Comparison of ENCODE assay signal across 28 mouse cellular contexts in the genomic region with DNA sequence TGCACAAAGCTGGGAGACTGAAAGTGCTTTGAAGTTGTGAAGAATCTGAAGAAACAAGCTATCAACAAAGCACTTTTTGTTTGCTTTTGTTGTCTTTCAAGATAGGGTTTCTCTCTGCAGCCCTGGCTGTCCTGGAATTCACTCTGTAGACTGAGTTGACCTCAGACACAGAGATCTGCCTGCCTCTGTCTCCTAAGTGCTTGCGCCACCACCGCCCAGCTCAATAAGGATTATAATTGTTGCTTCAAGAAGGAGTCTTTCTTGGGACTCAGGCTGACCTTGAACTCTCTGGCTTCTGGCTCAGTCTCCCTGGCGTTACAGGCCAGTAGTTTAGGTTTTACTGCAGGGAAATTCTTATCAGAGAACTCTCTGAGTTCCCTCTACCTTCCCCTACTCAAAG. TPM values are rescaled to one million over a fixed set of nuclear protein-coding genes. Genes with fewer than 3 reads are reported as not detected.
DNase-seq lines count a peak whose midpoint lies in the region; ATAC-seq and TF ChIP-seq lines count a peak whose summit lies in the region.
"Had no signal": no experiment of that assay in that cellular context is flagged by ENCODE, and none has a peak within 500 bp of the region (broad histone marks: within the 10 kb centered on the region; RNA-seq: fewer than 3 reads in every experiment).

No protein-coding gene starts in this region.

- no peak overlapping the region for H3K4me2 ChIP-seq in kidney, embryonic 16.5 days (replicated peaks; ENCODE audit: low read depth, low read length)
- H3K4me2 ChIP-seq in liver, embryonic 16.5 days (ENCODE audit: low read depth, low read length) = no peak overlapping the region
- H3K4me2 ChIP-seq in hindbrain, postnatal 0 days (ENCODE audit: low read depth, low read length) = no peak overlapping the region
- H3K4me2 ChIP-seq: embryonic facial prominence, embryonic 13.5 days; lung, embryonic 15.5 days had no signal

- peak overlapping the region; percentile 79 for H3K27ac ChIP-seq in kidney, embryonic 16.5 days (ENCODE audit: low read length)
- H3K27ac ChIP-seq in kidney, adult 2 months (ENCODE audit: insufficient read depth, low read depth, low read length) = no peak overlapping the region
- H3K27ac ChIP-seq in liver, embryonic 16.5 days (ENCODE audit: low read length) = peak overlapping the region; percentile 6; the same call in 1 of the 2 replicates
- no peak overlapping the region for H3K27ac ChIP-seq in hindbrain, postnatal 0 days
- H3K27ac ChIP-seq: embryonic facial prominence, embryonic 13.5 days; left cerebral cortex, adult 2 months; lung, embryonic 15.5 days; stomach, postnatal 0 days had no signal

- no peak for TF ChIP-seq CTCF in kidney, adult 2 months (conservative IDR thresholded peaks at IDR 0.05; ENCODE audit: insufficient read depth, insufficient read length, low read depth, low read length)
- no peak for TF ChIP-seq CTCF in hindbrain, postnatal 0 days (IDR thresholded peaks at IDR 0.05; ENCODE audit: low read depth)

- peaks cover 17% of the 10 kb centered on the region for H3K4me1 ChIP-seq in kidney, embryonic 16.5 days (ENCODE audit: insufficient read depth, low read length)
- peaks cover 4% of the 10 kb centered on the region; the same call in 1 of the 2 replicates for H3K4me1 ChIP-seq in kidney, adult 2 months (ENCODE audit: control insufficient read depth, insufficient read depth, low read length)
- peaks cover 40% of the 10 kb centered on the region for H3K4me1 ChIP-seq in liver, embryonic 16.5 days (ENCODE audit: control insufficient read depth, low read depth, low read length)
- H3K4me1 ChIP-seq in hindbrain, postnatal 0 days (ENCODE audit: insufficient read depth, low read length) = peaks cover 3% of the 10 kb centered on the region; the same call in 1 of the 2 replicates

- no peak overlapping the region for H3K9ac ChIP-seq in kidney, embryonic 16.5 days (replicated peaks; ENCODE audit: low read length)
- H3K9ac ChIP-seq in liver, embryonic 16.5 days (ENCODE audit: low read depth, low read length) = no peak overlapping the region
- no peak overlapping the region for H3K9ac ChIP-seq in hindbrain, postnatal 0 days (replicated peaks; ENCODE audit: low read length)
- H3K9ac ChIP-seq: embryonic facial prominence, embryonic 13.5 days; lung, embryonic 15.5 days had no signal

- no peak overlapping the region for H3K4me3 ChIP-seq in kidney, embryonic 16.5 days (ENCODE audit: low read length)
- H3K4me3 ChIP-seq in kidney, adult 2 months (ENCODE audit: insufficient read depth, low read depth, low read length) = no peak overlapping the region
- no peak overlapping the region for H3K4me3 ChIP-seq in liver, embryonic 16.5 days (ENCODE audit: low read depth, low read length)
- no peak overlapping the region for H3K4me3 ChIP-seq in hindbrain, postnatal 0 days (ENCODE audit: low read length)
- H3K4me3 ChIP-seq: embryonic facial prominence, embryonic 13.5 days; erythroblast, embryonic 14.5 days; hindbrain, embryonic 10.5 days; left cerebral cortex, adult 2 months; lung, embryonic 15.5 days had no signal

- H3K27me3 ChIP-seq in kidney, embryonic 16.5 days (ENCODE audit: insufficient read depth, low read length) = no peaks in the 10 kb centered on the region
- H3K27me3 ChIP-seq in kidney, adult 2 months (replicated peaks; ENCODE audit: control insufficient read depth, insufficient read depth, low read length) = no peaks in the 10 kb centered on the region
- no peaks in the 10 kb centered on the region for H3K27me3 ChIP-seq in liver, embryonic 16.5 days (ENCODE audit: control insufficient read depth, insufficient read depth, low read depth, low read length)
- no peaks in the 10 kb centered on the region for H3K27me3 ChIP-seq in hindbrain, postnatal 0 days (ENCODE audit: insufficient read depth, low read length)
- H3K27me3 ChIP-seq: embryonic facial prominence, embryonic 13.5 days; lung, embryonic 15.5 days had no signal

- no peaks in the 10 kb centered on the region for H3K9me3 ChIP-seq in kidney, embryonic 16.5 days (ENCODE audit: low read length)
- no peaks in the 10 kb centered on the region for H3K9me3 ChIP-seq in liver, embryonic 16.5 days (replicated peaks; ENCODE audit: control insufficient read depth, low read length)
- no peaks in the 10 kb centered on the region for H3K9me3 ChIP-seq in hindbrain, postnatal 0 days (ENCODE audit: low read length)
- H3K9me3 ChIP-seq: embryonic facial prominence, embryonic 13.5 days; hindbrain, embryonic 10.5 days; lung, embryonic 15.5 days had no signal

- peak; percentile 55 for DNase-seq in heart, adult 11 months
- DNase-seq in heart, adult 18-20 months = no peak
- DNase-seq in kidney, adult 2 months = no peak
- DNase-seq in ES-CJ7 (ENCODE audit: low read depth, low spot score) = peak; percentile 62
- no peak for DNase-seq in adrenal gland, adult 2 months
- DNase-seq in hindbrain, postnatal 0 days (ENCODE audit: low spot score) = no peak
- DNase-seq: adrenal gland, postnatal 14 days; cerebellum, adult 8-10 months; cerebellum, postnatal 36 days; embryo, embryonic 11 days; gastrocnemius, postnatal 10 days; kidney, postnatal 25 days; layer of hippocampus, adult 9-11 months; lung, postnatal 4 days; midbrain, embryonic 14.5 days; right cerebral cortex, postnatal 14 days; thymus, postnatal 36 days had no signal

- TF ChIP-seq POLR2A in kidney, adult 2 months (IDR thresholded peaks at IDR 0.05; ENCODE audit: low read depth, low read length) = no peak

- H3K36me3 ChIP-seq in kidney, embryonic 16.5 days (ENCODE audit: insufficient read depth, low read length) = no peaks in the 10 kb centered on the region
- no peaks in the 10 kb centered on the region for H3K36me3 ChIP-seq in kidney, adult 2 months (ENCODE audit: control insufficient read depth, insufficient read depth, low read length)
- H3K36me3 ChIP-seq in liver, embryonic 16.5 days (ENCODE audit: control insufficient read depth, insufficient read depth) = no peaks in the 10 kb centered on the region
- no peaks in the 10 kb centered on the region for H3K36me3 ChIP-seq in hindbrain, postnatal 0 days (ENCODE audit: insufficient read depth, low read length)
- H3K36me3 ChIP-seq: embryonic facial prominence, embryonic 13.5 days; hindbrain, embryonic 10.5 days; lung, embryonic 15.5 days had no signal

- WGBS in kidney, embryonic 16.5 days = 83% methylated on average over 3 of the region's 3 CpGs
- WGBS in kidney, adult 2 months = 82% methylated on average over 3 of the region's 3 CpGs
- WGBS in liver, embryonic 16.5 days (ENCODE audit: insufficient replicate concordance) = 76% methylated on average over 3 of the region's 3 CpGs
- 95% methylated on average over 3 of the region's 3 CpGs for WGBS in hindbrain, postnatal 0 days

- no peak for ATAC-seq in kidney, embryonic 16.5 days (ENCODE audit: low FRiP score, low TSS enrichment)
- ATAC-seq in liver, embryonic 16.5 days (ENCODE audit: low read depth) = no peak
- no peak for ATAC-seq in hindbrain, postnatal 0 days
- ATAC-seq: forebrain, embryonic 16.5 days; hindbrain, embryonic 16.5 days; intestine, embryonic 16.5 days had no signal

RNA-seq across cellular contexts. Expression of a gene that starts 2.8 kb away (rescaled TPM):
- total RNA-seq in heart, adult 18-20 months (2021) = 100 to 1,000 TPM; 308 to 356 TPM
- polyA plus RNA-seq in kidney, embryonic 16.5 days (2015; fragmentation: Nextera tagmentation; extraction: Ambion mirVana) = 119 and 132 TPM in 2 replicates
- polyA plus RNA-seq in kidney, adult 2 months (2012; rRNA removed) = 88.6 and 92.7 TPM in 2 replicates
- polyA plus RNA-seq in liver, embryonic 16.5 days (2015; fragmentation: Nextera tagmentation; extraction: Ambion mirVana) = 76.2 and 79.2 TPM in 2 replicates
- total RNA-seq in adrenal gland, adult 2 months (2021) = 100 to 1,000 TPM; 136 to 159 TPM
- 67.5 and 106 TPM in 2 replicates for polyA plus RNA-seq in adrenal gland, adult 2 months (2012; rRNA removed)
- total RNA-seq in hindbrain, postnatal 0 days (2014; rRNA removed) = 52.3 and 55.5 TPM in 2 replicates
- polyA plus RNA-seq in hindbrain, postnatal 0 days (2015; fragmentation: Nextera tagmentation; extraction: Ambion mirVana) = 64.3 and 64.7 TPM in 2 replicates

RNA-seq across cellular contexts. Expression of a gene that starts 51.8 kb away (rescaled TPM):
- total RNA-seq in heart, adult 18-20 months (2021) = 10 to 100 TPM; 86.6 to 91.4 TPM
- polyA plus RNA-seq in kidney, embryonic 16.5 days (2015; fragmentation: Nextera tagmentation; extraction: Ambion mirVana) = 338 and 353 TPM in 2 replicates
- polyA plus RNA-seq in kidney, adult 2 months (2012; rRNA removed) = 41.7 and 53.2 TPM in 2 replicates
- polyA plus RNA-seq in liver, embryonic 16.5 days (2015; fragmentation: Nextera tagmentation; extraction: Ambion mirVana) = 103 and 118 TPM in 2 replicates
- 100 to 1,000 TPM; 140 to 156 TPM for total RNA-seq in adrenal gland, adult 2 months (2021)
- 8.6 and 10.2 TPM in 2 replicates for polyA plus RNA-seq in adrenal gland, adult 2 months (2012; rRNA removed)
- total RNA-seq in hindbrain, postnatal 0 days (2014; rRNA removed) = 203 and 208 TPM in 2 replicates
- 315 and 333 TPM in 2 replicates for polyA plus RNA-seq in hindbrain, postnatal 0 days (2015; fragmentation: Nextera tagmentation; extraction: Ambion mirVana)

Comparison
In these comparisons a context has a peak if more than half of its experiments do, and no peak if none do; other contexts are left out.
1. DNase-seq: peak in heart, adult 11 months (single experiment) and ES-CJ7 (single experiment); none in heart, adult 18-20 months (0 of 2), kidney, adult 2 months (single experiment), adrenal gland, adult 2 months (single experiment) and hindbrain, postnatal 0 days (single experiment).
2. H3K27ac ChIP-seq: peak in kidney, embryonic 16.5 days (single experiment) and liver, embryonic 16.5 days (single experiment); none in kidney, adult 2 months (single experiment) and hindbrain, postnatal 0 days (single experiment).